In the genomic region with DNA sequence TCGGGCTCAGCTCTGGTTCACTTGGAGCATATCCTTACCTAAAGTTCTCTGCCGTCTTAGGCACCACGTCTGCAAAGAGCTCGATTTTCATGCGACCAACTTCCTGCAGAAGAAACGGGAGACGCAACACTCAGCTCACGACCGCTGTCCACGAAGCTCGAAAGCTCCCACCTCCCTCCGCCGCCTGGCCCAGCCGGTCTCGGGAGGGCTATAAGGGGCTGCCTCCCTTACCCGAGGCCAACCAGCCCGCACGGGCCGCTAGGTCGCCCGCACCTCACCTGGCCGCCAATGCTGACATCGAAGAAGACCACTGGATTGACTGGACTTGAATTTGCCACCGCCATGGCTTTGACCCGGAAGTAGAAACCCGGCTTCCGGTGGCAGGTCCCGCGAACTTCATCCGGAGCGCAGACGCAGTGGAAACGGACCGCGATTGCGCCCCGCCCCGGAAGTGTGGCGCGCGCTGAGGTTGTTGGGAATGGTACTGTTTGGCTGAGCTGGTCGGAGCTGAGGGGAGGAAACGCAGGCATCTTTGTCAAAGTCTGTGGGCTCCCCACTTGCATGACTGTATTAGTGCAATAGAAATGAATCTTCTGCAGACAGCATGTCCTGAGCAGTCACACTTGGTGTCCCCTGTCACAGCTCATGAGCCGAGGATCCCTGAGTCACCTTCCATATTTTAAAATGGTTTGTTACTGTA, we compare ENCODE assay signal across 8 mouse cellular contexts. TPM values are rescaled to one million over a fixed set of nuclear protein-coding genes. Genes with fewer than 3 reads are reported as not detected.
A peak's percentile ranks its signal among the peaks of the same experiment; 100 is the strongest.
DNase-seq lines count a peak whose midpoint lies in the region; ATAC-seq and TF ChIP-seq lines count a peak whose summit lies in the region.

A gene (minus strand): TSS at position 416 of the 700 bp plus-strand sequence.

- in situ Hi-C loops in ES-E14 (cut with MboI; ENCODE audit: low sequenced_read_pairs in 2 of 2, unreplicated experiment in 2 of 2), result no loop called here

- peaks cover 0 to 2% of the 10 kb centered on the region in 2 experiments; a peak in 1 of 4 replicates for H3K4me1 ChIP-seq in ES-E14 (ENCODE audit: control insufficient read depth in 2 of 2, insufficient read depth in 2 of 2, low read length in 2 of 2, poor library complexity in 1 of 2)
- peaks cover 19% of the 10 kb centered on the region for H3K4me1 ChIP-seq in forebrain, embryonic 15.5 days
- H3K4me1 ChIP-seq in lung, adult 2 months (ENCODE audit: control insufficient read depth, insufficient read depth, low read length), result no peaks in the 10 kb centered on the region

- H3K9ac ChIP-seq in ES-E14 (ENCODE audit: insufficient read depth, low read depth, low read length, poor library complexity, severe bottlenecking), result peak within 1 kb of the TSS; percentile 98
- H3K9ac ChIP-seq in forebrain, embryonic 15.5 days (replicated peaks), result peak within 1 kb of the TSS; percentile 61

- DNase-seq in ES-E14 (ENCODE audit: low read depth, low spot score), result peak; percentile 91
- DNase-seq in cerebellum, adult 11-12 months, result peak; percentile 95
- peak; percentile 91 for DNase-seq in heart, postnatal 25 days (ENCODE audit: low spot score)
- DNase-seq in layer of hippocampus, adult 18-20 months (ENCODE audit: low spot score in 2 of 2), result peak; percentile 94 to 98
- peak; percentile 94 for DNase-seq in lung, adult 2 months
- peak; percentile 88 to 92 for DNase-seq in thymus, adult 18-20 months

- H3K27me3 ChIP-seq in forebrain, embryonic 15.5 days, result peaks cover 3% of the 10 kb centered on the region; the same call in 1 of the 2 replicates

- peak within 1 kb of the TSS; percentile 94 for H3K4me2 ChIP-seq in forebrain, embryonic 15.5 days (replicated peaks)

- no peaks in the 10 kb centered on the region for H3K9me3 ChIP-seq in ES-E14 (ENCODE audit: control insufficient read depth, insufficient read depth, low read depth, low read length)
- H3K9me3 ChIP-seq in forebrain, embryonic 15.5 days, result no peaks in the 10 kb centered on the region

- peaks cover 19% of the 10 kb centered on the region for H3K36me3 ChIP-seq in ES-E14 (ENCODE audit: control insufficient read depth, insufficient read depth, low read length, poor library complexity, severe bottlenecking)
- peaks cover 23% of the 10 kb centered on the region for H3K36me3 ChIP-seq in forebrain, embryonic 15.5 days

- peak within 1 kb of the TSS; percentile 75 to 98 for H3K4me3 ChIP-seq in ES-E14 (ENCODE audit: insufficient read depth in 1 of 2, low read depth in 1 of 2, low read length in 2 of 2, poor library complexity in 1 of 2, severe bottlenecking in 1 of 2)
- H3K4me3 ChIP-seq in forebrain, embryonic 15.5 days, result peak within 1 kb of the TSS; percentile 82
- H3K4me3 ChIP-seq in lung, adult 2 months (replicated peaks; ENCODE audit: extremely low read depth, low read depth, low read length), result peak within 1 kb of the TSS; percentile 79

- TF ChIP-seq POLR2A in lung, adult 2 months (IDR thresholded peaks at IDR 0.05; ENCODE audit: borderline replicate concordance, extremely low read depth, low read depth, low read length), result peak; percentile 89; the same call in 1 of the 2 replicates

- intact Hi-C loops in heart, postnatal 25 days (cut with DNase I), result loop anchor here (1.0 to 10.0 kb wide), 4 partner anchors 26 to 215 kb away; a partner anchor contains a TSS

- H3K27ac ChIP-seq in ES-E14 (ENCODE audit: insufficient read depth, low read depth, low read length, poor library complexity, severe bottlenecking), result peak within 1 kb of the TSS; percentile 29; the same call in 1 of the 2 replicates
- H3K27ac ChIP-seq in forebrain, embryonic 15.5 days (replicated peaks), result peak within 1 kb of the TSS; percentile 92

- peak; percentile 99 for ATAC-seq in forebrain, embryonic 15.5 days (replicated peaks)
- peak; percentile 96 for ATAC-seq in neutrophil, adult 5-6 weeks (ENCODE audit: extremely low read depth, insufficient number of reproducible peaks, low FRiP score, poor library complexity, severe bottlenecking)

- no peak for TF ChIP-seq CTCF in lung, adult 2 months (IDR thresholded peaks at IDR 0.05; ENCODE audit: insufficient read depth, low read length)

- under 1% methylated on average over 44 of the region's 44 CpGs for WGBS in forebrain, embryonic 15.5 days
- WGBS in lung, adult 2 months, result 1% methylated on average over 44 of the region's 44 CpGs

TF ChIP-seq in ES-E14, 5 proteins besides CTCF, POLR2A, EP300 and RAD21:
- TF ChIP-seq ZC3H11A (IDR thresholded peaks at IDR 0.05; ENCODE audit: borderline replicate concordance, low read depth, low read length) (no peak), HCFC1 (IDR thresholded peaks at IDR 0.05; ENCODE audit: borderline replicate concordance, insufficient read depth, low read length) (peak; percentile 85)

RNA-seq across cellular contexts. Expression of the gene that starts here (rescaled TPM):
- total RNA-seq in ES-E14 (2012; rRNA removed), result 101 and 127 TPM in 2 replicates
- 65.3 and 76.6 TPM in 2 replicates for polyA plus RNA-seq in forebrain, embryonic 15.5 days (2015; fragmentation: Nextera tagmentation; extraction: Ambion mirVana)
- total RNA-seq in heart, postnatal 25 days (2021), result 10 to 100 TPM; 10.3 to 11.1 TPM
- total RNA-seq in layer of hippocampus, adult 18-20 months (2021), result 10 to 100 TPM; 13.0 to 16.3 TPM
- polyA plus RNA-seq in lung, adult 2 months (2012; rRNA removed), result 3.2 and 5.3 TPM in 2 replicates
- total RNA-seq in neutrophil, adult 5-6 weeks (2017), result 23.7 and 27.5 TPM in 2 replicates

Comparison
In these comparisons a context has a peak if more than half of its experiments do, and no peak if none do; other contexts are left out.
1. Peak in every context shown above with its lines: DNase-seq, ATAC-seq, H3K4me3 ChIP-seq and H3K27ac ChIP-seq.
2. RNA of the gene that starts here (polyA plus RNA-seq): 65.3 to 76.6 TPM in forebrain, embryonic 15.5 days; 3.2 to 5.3 TPM in lung, adult 2 months; every median in the first group is over 10 times any median in the second.